Mouse (Mus musculus) liver, adult 2 months (tissue): ENCODE results near the gene Dstyk.

Experiments used
- CTCF ChIP-seq: fragments of 200-500 bp; IDR thresholded peaks from 2 replicates; pipeline ENCODE4 v1.5.1; 2011; ENCODE audit warnings: low read depth, low read length, control low read depth
- POLR2A ChIP-seq: fragments of 200-500 bp; IDR thresholded peaks from 2 replicates; pipeline ENCODE4 v1.6.1; 2011; ENCODE audit warnings: low read length, control low read depth; ENCODE audit not compliant: insufficient read depth; ENCODE audit errors: extremely low read depth

DNA sequence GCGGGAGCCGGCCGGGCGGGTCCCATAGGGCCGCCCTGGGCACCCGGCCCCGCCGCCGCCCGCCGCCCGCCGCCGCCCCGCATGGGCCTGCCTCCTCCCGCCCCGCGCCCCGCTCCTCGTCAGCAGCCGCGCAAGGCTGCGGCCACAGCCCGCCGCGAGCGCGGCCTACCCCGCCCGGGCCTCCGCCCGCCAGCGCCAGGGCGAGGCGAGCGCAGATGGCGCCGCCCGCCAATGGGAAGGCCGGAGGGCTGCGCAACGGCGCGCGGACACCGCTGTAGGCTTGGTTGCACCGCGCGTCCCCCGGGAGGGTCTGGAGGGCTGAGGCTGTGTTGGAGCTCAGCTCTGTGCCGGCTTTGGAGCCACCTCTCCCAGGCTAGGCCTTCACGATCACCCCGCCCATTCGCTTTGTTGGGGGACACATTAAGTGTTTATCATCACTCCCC lies 25.8 kb upstream of the Dstyk start:
- TF ChIP-seq POLR2A (no peak), CTCF (no peak)
